In the genomic region with DNA sequence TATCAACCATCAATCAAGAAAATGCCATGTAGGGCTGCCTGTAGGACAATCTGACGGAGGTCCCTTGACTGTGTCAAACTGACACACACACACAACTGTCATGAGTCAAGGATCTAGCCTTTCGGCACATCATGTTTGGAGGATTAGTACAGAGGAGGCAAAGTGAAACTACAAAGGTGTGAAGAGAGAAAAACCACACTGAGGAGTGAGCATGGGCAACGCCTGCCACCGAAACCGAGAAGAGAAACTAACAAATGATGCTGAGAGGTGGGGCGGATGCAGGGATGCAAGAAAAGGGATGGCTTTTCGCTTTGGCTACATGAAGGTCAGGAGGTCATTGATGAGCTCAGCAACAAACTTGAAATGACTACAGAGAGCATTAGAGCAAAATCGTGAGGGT, we compare ENCODE assay signal across 31 mouse cellular contexts.
DNase-seq lines count a peak whose midpoint lies in the region; ATAC-seq and TF ChIP-seq lines count a peak whose summit lies in the region.
"Had no signal": no experiment of that assay in that cellular context is flagged by ENCODE, and none has a peak within 500 bp of the region (broad histone marks: within the 10 kb centered on the region; RNA-seq: fewer than 3 reads in every experiment).

No protein-coding gene starts in this region.

- TF ChIP-seq EP300 in lung, postnatal 0 days (IDR thresholded peaks at IDR 0.05) = no peak

- no peak overlapping the region for H3K9ac ChIP-seq in lung, postnatal 0 days (replicated peaks; ENCODE audit: low read depth)
- H3K9ac ChIP-seq: embryonic facial prominence, embryonic 15.5 days; forebrain, embryonic 12.5 days; forebrain, postnatal 0 days; heart, embryonic 12.5 days; hindbrain, embryonic 13.5 days; limb, embryonic 12.5 days; liver, embryonic 15.5 days; lung, embryonic 14.5 days had no signal

- TF ChIP-seq POLR2A in spleen, adult 2 months (IDR thresholded peaks at IDR 0.05; ENCODE audit: low read depth, low read length) = no peak

- no peaks in the 10 kb centered on the region for H3K9me3 ChIP-seq in heart, embryonic 10.5 days
- H3K9me3 ChIP-seq in lung, postnatal 0 days (ENCODE audit: low read length) = no peaks in the 10 kb centered on the region
- H3K9me3 ChIP-seq: embryonic facial prominence, embryonic 10.5 days; embryonic facial prominence, embryonic 15.5 days; forebrain, embryonic 12.5 days; heart, embryonic 12.5 days; hindbrain, embryonic 13.5 days; limb, embryonic 12.5 days; liver, embryonic 15.5 days had no signal

- peak overlapping the region; percentile 69 for H3K27ac ChIP-seq in spleen, adult 2 months (ENCODE audit: insufficient read depth, low read length)
- H3K27ac ChIP-seq in heart, embryonic 10.5 days = no peak overlapping the region
- no peak overlapping the region for H3K27ac ChIP-seq in lung, postnatal 0 days (ENCODE audit: low read length)
- H3K27ac ChIP-seq: embryonic facial prominence, embryonic 10.5 days; embryonic facial prominence, embryonic 15.5 days; forebrain, embryonic 12.5 days; hindbrain, embryonic 13.5 days; kidney, postnatal 0 days; limb, embryonic 12.5 days; liver, embryonic 15.5 days had no signal

- no peaks in the 10 kb centered on the region for H3K36me3 ChIP-seq in spleen, adult 2 months (ENCODE audit: control insufficient read depth, insufficient read depth, low read length)
- no peaks in the 10 kb centered on the region for H3K36me3 ChIP-seq in splenic B cell, adult 2 months (ENCODE audit: control insufficient read depth, insufficient read depth, low read length, poor library complexity, severe bottlenecking)
- H3K36me3 ChIP-seq in heart, embryonic 10.5 days = no peaks in the 10 kb centered on the region
- H3K36me3 ChIP-seq in lung, postnatal 0 days (ENCODE audit: insufficient read depth, low read length) = no peaks in the 10 kb centered on the region
- H3K36me3 ChIP-seq: embryonic facial prominence, embryonic 10.5 days; embryonic facial prominence, embryonic 15.5 days; forebrain, embryonic 12.5 days; heart, embryonic 12.5 days; hindbrain, embryonic 13.5 days; limb, embryonic 12.5 days; liver, embryonic 15.5 days had no signal

- DNase-seq in spleen, adult 2 months (ENCODE audit: low read depth in 1 of 2, low spot score in 2 of 2) = peak in 1 of 2 experiments; percentile 38
- DNase-seq in spleen, postnatal 4 days (ENCODE audit: low spot score in 2 of 2) = no peak
- DNase-seq in T-cell, adult 2 months (ENCODE audit: low spot score) = peak; percentile 75
- peak; percentile 18 for DNase-seq in splenic B cell, adult 2 months (ENCODE audit: low read depth, low spot score)
- no peak for DNase-seq in heart, embryonic 10.5 days (ENCODE audit: low spot score)
- no peak for DNase-seq in layer of hippocampus, adult 9-11 months
- no peak for DNase-seq in lung, postnatal 0 days (ENCODE audit: low spot score)
- DNase-seq: adrenal gland, adult 2 months; adrenal gland, postnatal 36 days; cerebellum, adult 8-10 months; cerebellum, postnatal 25 days; forebrain, postnatal 0 days; gastrocnemius, postnatal 25 days; heart, adult 18-20 months; heart, postnatal 4 days; kidney, adult 2 months; lung, embryonic 14.5 days; right cerebral cortex, adult 18-20 months; thymus, adult 18-20 months; thymus, postnatal 36 days had no signal

- peak; percentile 79 for ATAC-seq in megakaryocyte, adult 5-6 weeks (ENCODE audit: poor library complexity, severe bottlenecking)
- no peak for ATAC-seq in lung, postnatal 0 days
- ATAC-seq: forebrain, postnatal 0 days; midbrain, embryonic 16.5 days had no signal

- no peak overlapping the region for H3K4me2 ChIP-seq in lung, postnatal 0 days (replicated peaks; ENCODE audit: low read depth, low read length)
- H3K4me2 ChIP-seq: embryonic facial prominence, embryonic 15.5 days; forebrain, embryonic 12.5 days; heart, embryonic 12.5 days; hindbrain, embryonic 13.5 days; limb, embryonic 12.5 days; liver, embryonic 15.5 days; lung, embryonic 14.5 days; midbrain, embryonic 11.5 days had no signal

- no peaks in the 10 kb centered on the region for H3K27me3 ChIP-seq in spleen, adult 2 months (ENCODE audit: control insufficient read depth, insufficient read depth, low read length)
- H3K27me3 ChIP-seq in splenic B cell, adult 2 months (ENCODE audit: control insufficient read depth, insufficient read depth, low read length, poor library complexity, severe bottlenecking) = no peaks in the 10 kb centered on the region
- H3K27me3 ChIP-seq in heart, embryonic 10.5 days (ENCODE audit: insufficient read depth, poor library complexity, severe bottlenecking) = no peaks in the 10 kb centered on the region
- no peaks in the 10 kb centered on the region for H3K27me3 ChIP-seq in lung, postnatal 0 days (replicated peaks; ENCODE audit: insufficient read depth, low read length)
- H3K27me3 ChIP-seq: embryonic facial prominence, embryonic 15.5 days; forebrain, embryonic 12.5 days; heart, embryonic 12.5 days; hindbrain, embryonic 13.5 days; limb, embryonic 12.5 days; liver, embryonic 15.5 days had no signal

- no peak overlapping the region for H3K4me3 ChIP-seq in spleen, adult 2 months (ENCODE audit: extremely low read depth, insufficient read depth, insufficient read length)
- H3K4me3 ChIP-seq in heart, embryonic 10.5 days = no peak overlapping the region
- H3K4me3 ChIP-seq in lung, postnatal 0 days (ENCODE audit: low read depth, low read length) = no peak overlapping the region
- H3K4me3 ChIP-seq: embryonic facial prominence, embryonic 10.5 days; embryonic facial prominence, embryonic 15.5 days; forebrain, embryonic 12.5 days; heart, embryonic 12.5 days; hindbrain, embryonic 13.5 days; limb, embryonic 12.5 days; liver, embryonic 15.5 days had no signal

- TF ChIP-seq CTCF in spleen, adult 2 months (IDR thresholded peaks at IDR 0.05; ENCODE audit: extremely low read depth, insufficient read depth, insufficient read length, insufficient replicate concordance) = no peak
- TF ChIP-seq CTCF in lung, postnatal 0 days (IDR thresholded peaks at IDR 0.05) = no peak

- H3K4me1 ChIP-seq in spleen, adult 2 months (ENCODE audit: control insufficient read depth, insufficient read depth, insufficient read length) = no peaks in the 10 kb centered on the region
- H3K4me1 ChIP-seq in heart, embryonic 10.5 days = no peaks in the 10 kb centered on the region
- no peaks in the 10 kb centered on the region for H3K4me1 ChIP-seq in lung, postnatal 0 days (ENCODE audit: insufficient read depth, low read depth, low read length)
- H3K4me1 ChIP-seq: embryonic facial prominence, embryonic 15.5 days; heart, embryonic 12.5 days; hindbrain, embryonic 13.5 days; limb, embryonic 12.5 days; liver, embryonic 15.5 days had no signal

- 74% methylated on average over 8 of the region's 8 CpGs for WGBS in spleen, adult 2 months
- WGBS in heart, embryonic 10.5 days = 69% methylated on average over 8 of the region's 8 CpGs
- 78% methylated on average over 8 of the region's 8 CpGs for WGBS in lung, postnatal 0 days

Comparison
In these comparisons a context has a peak if more than half of its experiments do, and no peak if none do; other contexts are left out.
1. DNase-seq: peak in T-cell, adult 2 months (single experiment) and splenic B cell, adult 2 months (single experiment); none in spleen, postnatal 4 days (0 of 2), heart, embryonic 10.5 days (single experiment), layer of hippocampus, adult 9-11 months (single experiment) and lung, postnatal 0 days (single experiment).